Mouse (Mus musculus) testis, postnatal 14 days (tissue): ENCODE measurements around the gene Mpdu1.
"Not testable (repeated sequence)": the region's sequence is repeated elsewhere in the genome, so short reads cannot be mapped to it uniquely, and the experiment has no call there.

Experiments
- DNase-seq: peaks from one replicate; pipeline ENCODE4 v3.0.0; 2021; ENCODE audit warnings: low spot score

Mpdu1 gene

GRCm38 (mm10) chr11:69620394-69621081, 41.9 kb downstream of the Mpdu1 start:
- DNase-seq = no peak

- DNase-seq = peak; percentile 86
Observed at GRCm38 (mm10) chr11:69617805-69618204, 44.6 kb downstream of the Mpdu1 start, which contains the start of gene Shbg. Shbg (minus strand) TSS chr11:69617905.

GRCm38 (mm10) chr11:69616781-69617180, 45.7 kb downstream of the Mpdu1 start:
- no peak for DNase-seq

- not testable (repeated sequence) for DNase-seq
Observed at GRCm38 (mm10) chr11:69614257-69614588, 48.2 kb downstream of the Mpdu1 start.

- DNase-seq = peak; percentile 81
Observed at GRCm38 (mm10) chr11:69613553-69614256, 48.7 kb downstream of the Mpdu1 start.

GRCm38 (mm10) chr11:69610899-69611298, 51.5 kb downstream of the Mpdu1 start:
- DNase-seq = no peak

GRCm38 (mm10) chr11:69609416-69609815, 53.0 kb downstream of the Mpdu1 start:
- no peak for DNase-seq

GRCm38 (mm10) chr11:69608525-69608924, 53.9 kb downstream of the Mpdu1 start:
- DNase-seq = no peak

GRCm38 (mm10) chr11:69606832-69607231, 55.6 kb downstream of the Mpdu1 start:
- DNase-seq = no peak
